Mouse (Mus musculus): Measurements from ENCODE around the gene Gm47996. TPM values are rescaled to one million over a fixed set of nuclear protein-coding genes. Genes with fewer than 3 reads are reported as not detected.
"Not testable (repeated sequence)": the region's sequence is repeated elsewhere in the genome, so short reads cannot be mapped to it uniquely, and the experiment has no call there.

The Gm47996 gene
- polyA plus RNA-seq, 1 experiment from 2014 or later = not detected

DNA sequence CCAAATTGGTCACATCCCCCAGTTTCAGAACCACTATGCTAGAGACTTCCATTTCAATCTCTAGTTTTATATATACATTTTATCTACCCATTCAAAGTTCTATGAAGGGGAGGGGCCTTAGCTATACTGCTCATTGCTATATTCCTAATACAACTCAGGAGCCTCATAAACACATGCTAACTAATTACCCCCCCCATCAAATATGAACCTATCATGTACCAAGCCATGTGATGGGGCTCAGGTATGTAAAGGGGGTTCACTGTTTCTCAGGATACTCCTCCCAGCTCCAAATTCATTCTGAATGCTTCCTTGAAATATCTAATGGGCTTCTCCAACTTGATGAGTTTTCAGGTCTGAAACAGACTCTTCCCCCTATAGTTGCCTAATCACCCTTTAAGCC lies 9.3 kb upstream of the Gm47996 start:
- H3K36me3 ChIP-seq (ENCODE audit: control insufficient read depth, insufficient read depth, low read length); H3K9me3 ChIP-seq (ENCODE audit: control insufficient read depth, low read length); H3K9ac ChIP-seq (replicated peaks; ENCODE audit: low read depth, low read length); H3K4me3 ChIP-seq (ENCODE audit: low read depth, low read length); ATAC-seq (ENCODE audit: low read depth); H3K27me3 ChIP-seq (ENCODE audit: control insufficient read depth, insufficient read depth, low read length); H3K27ac ChIP-seq (ENCODE audit: low read depth, low read length); H3K4me1 ChIP-seq (ENCODE audit: control insufficient read depth, insufficient read depth, low read length); H3K4me2 ChIP-seq (ENCODE audit: low read depth, low read length): not testable (repeated sequence)

DNA sequence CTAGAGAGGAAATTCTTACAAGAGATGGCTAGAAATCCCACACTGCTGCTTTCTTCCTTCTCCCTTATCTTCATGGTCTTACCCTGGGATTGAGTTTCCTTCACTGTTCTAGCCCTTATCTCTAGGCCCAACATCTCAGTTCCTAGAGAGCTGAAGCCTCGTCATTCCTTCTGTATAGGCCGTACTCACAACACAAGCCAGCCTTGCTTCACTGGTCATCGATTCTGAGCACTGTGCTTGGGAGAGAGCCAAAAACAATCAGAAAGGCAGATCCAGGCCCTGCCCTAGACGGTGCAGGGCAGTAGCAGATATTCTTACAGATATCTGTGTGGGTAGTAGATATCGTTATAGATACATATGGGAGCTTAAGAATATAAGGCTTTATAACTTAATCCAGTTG lies 7.2 kb upstream of the Gm47996 start:
- not testable (repeated sequence) for H3K9me3 ChIP-seq (ENCODE audit: control insufficient read depth, low read length); H3K4me3 ChIP-seq (ENCODE audit: low read depth, low read length); H3K4me2 ChIP-seq (ENCODE audit: low read depth, low read length); H3K27ac ChIP-seq (ENCODE audit: low read depth, low read length); ATAC-seq (ENCODE audit: low read depth); H3K4me1 ChIP-seq (ENCODE audit: control insufficient read depth, insufficient read depth, low read length); H3K27me3 ChIP-seq (ENCODE audit: control insufficient read depth, insufficient read depth, low read length); H3K36me3 ChIP-seq (ENCODE audit: control insufficient read depth, insufficient read depth, low read length); H3K9ac ChIP-seq (replicated peaks; ENCODE audit: low read depth, low read length)
- WGBS = 75% methylated on average over 3 of the region's 5 CpGs

DNA sequence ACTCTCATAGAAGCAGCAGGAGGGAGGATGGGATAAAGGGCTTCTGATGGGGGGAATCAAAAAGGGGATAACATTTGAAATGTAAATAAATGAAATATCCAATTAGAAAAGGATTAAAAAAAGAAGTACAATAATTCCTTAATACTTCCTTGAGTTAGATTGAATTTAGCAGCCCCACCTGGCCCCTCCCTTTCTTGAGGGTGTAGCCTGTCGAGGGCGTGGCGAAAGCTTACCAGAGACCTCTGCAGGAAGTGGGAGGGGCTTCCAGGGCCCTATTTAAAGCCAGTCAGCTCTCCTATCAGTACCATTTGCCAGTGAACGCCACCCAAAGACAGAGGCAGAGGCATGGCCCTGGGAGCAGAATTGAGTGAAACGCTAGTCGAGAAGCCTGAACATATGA lies 6.1 kb upstream of the Gm47996 start, which contains the start of gene 3110040M04Rik:
Gene 3110040M04Rik (plus strand): TSS at position 304 of the 400 bp plus-strand sequence.
- no CpG with 5 or more reads among the region's 6 CpGs for WGBS
- not testable (repeated sequence) for H3K4me3 ChIP-seq (ENCODE audit: low read depth, low read length); H3K9me3 ChIP-seq (ENCODE audit: control insufficient read depth, low read length); H3K36me3 ChIP-seq (ENCODE audit: control insufficient read depth, insufficient read depth, low read length); H3K27me3 ChIP-seq (ENCODE audit: control insufficient read depth, insufficient read depth, low read length); H3K4me2 ChIP-seq (ENCODE audit: low read depth, low read length); H3K27ac ChIP-seq (ENCODE audit: low read depth, low read length); H3K4me1 ChIP-seq (ENCODE audit: control insufficient read depth, insufficient read depth, low read length); ATAC-seq (ENCODE audit: low read depth); H3K9ac ChIP-seq (replicated peaks; ENCODE audit: low read depth, low read length)

DNA sequence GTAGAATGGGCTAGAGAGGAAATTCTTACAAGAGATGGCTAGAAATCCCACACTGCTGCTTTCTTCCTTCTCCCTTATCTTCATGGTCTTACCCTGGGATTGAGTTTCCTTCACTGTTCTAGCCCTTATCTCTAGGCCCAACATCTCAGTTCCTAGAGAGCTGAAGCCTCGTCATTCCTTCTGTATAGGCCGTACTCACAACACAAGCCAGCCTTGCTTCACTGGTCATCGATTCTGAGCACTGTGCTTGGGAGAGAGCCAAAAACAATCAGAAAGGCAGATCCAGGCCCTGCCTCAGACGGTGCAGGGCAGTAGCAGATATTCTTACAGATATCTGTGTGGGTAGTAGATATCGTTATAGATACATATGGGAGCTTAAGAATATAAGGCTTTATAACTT lies 1.4 kb upstream of the Gm47996 start:
- ATAC-seq (ENCODE audit: low read depth) = peak; percentile 68; the same call in 1 of the 2 replicates
- not testable (repeated sequence) for H3K4me2 ChIP-seq (ENCODE audit: low read depth, low read length); H3K36me3 ChIP-seq (ENCODE audit: control insufficient read depth, insufficient read depth, low read length); H3K9me3 ChIP-seq (ENCODE audit: control insufficient read depth, low read length); H3K27me3 ChIP-seq (ENCODE audit: control insufficient read depth, insufficient read depth, low read length); H3K4me1 ChIP-seq (ENCODE audit: control insufficient read depth, insufficient read depth, low read length); H3K9ac ChIP-seq (replicated peaks; ENCODE audit: low read depth, low read length); H3K4me3 ChIP-seq (ENCODE audit: low read depth, low read length); H3K27ac ChIP-seq (ENCODE audit: low read depth, low read length)
- 64% methylated on average over 3 of the region's 5 CpGs for WGBS

- H3K9me3 ChIP-seq (ENCODE audit: control insufficient read depth, low read length); H3K4me1 ChIP-seq (ENCODE audit: control insufficient read depth, insufficient read depth, low read length): not testable (repeated sequence)
Measured at GRCm38 (mm10) chr1:151208944-151209343, 987 bp upstream of the Gm47996 start.

DNA sequence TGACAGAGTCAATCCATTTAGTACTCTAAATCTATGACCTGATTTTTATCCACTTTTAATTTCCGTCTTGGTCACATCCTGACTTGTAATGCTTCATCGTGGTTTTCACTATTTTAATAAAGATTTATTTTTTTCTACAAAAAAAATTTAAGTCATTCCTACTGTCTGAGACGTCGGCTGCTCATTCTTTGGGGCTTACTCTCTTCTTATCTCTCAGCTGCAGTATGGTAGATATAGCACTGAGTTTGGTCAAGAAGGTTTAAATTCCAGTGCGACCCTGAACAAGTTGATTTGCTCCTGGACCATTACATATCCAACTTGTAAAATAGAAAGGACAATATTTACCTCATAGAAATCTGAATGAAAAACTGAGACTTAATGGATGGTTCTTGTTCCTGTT lies 1.7 kb downstream of the Gm47996 start:
- H3K27me3 ChIP-seq (ENCODE audit: control insufficient read depth, insufficient read depth, low read length); H3K36me3 ChIP-seq (ENCODE audit: control insufficient read depth, insufficient read depth, low read length); H3K4me1 ChIP-seq (ENCODE audit: control insufficient read depth, insufficient read depth, low read length); H3K27ac ChIP-seq (ENCODE audit: low read depth, low read length); H3K9ac ChIP-seq (replicated peaks; ENCODE audit: low read depth, low read length); H3K9me3 ChIP-seq (ENCODE audit: control insufficient read depth, low read length); H3K4me2 ChIP-seq (ENCODE audit: low read depth, low read length); ATAC-seq (ENCODE audit: low read depth); H3K4me3 ChIP-seq (ENCODE audit: low read depth, low read length): not testable (repeated sequence)
- WGBS = 90% methylated on average over 5 of the region's 5 CpGs

More at GRCm38 (mm10) chr1:151208944-151209343, 987 bp upstream of the Gm47996 start:
- not testable (repeated sequence) for H3K27me3 ChIP-seq (ENCODE audit: control insufficient read depth, insufficient read depth, low read length); H3K4me2 ChIP-seq (ENCODE audit: low read depth, low read length); H3K27ac ChIP-seq (ENCODE audit: low read depth, low read length); H3K4me3 ChIP-seq (ENCODE audit: low read depth, low read length); H3K36me3 ChIP-seq (ENCODE audit: control insufficient read depth, insufficient read depth, low read length); ATAC-seq (ENCODE audit: low read depth); H3K9ac ChIP-seq (replicated peaks; ENCODE audit: low read depth, low read length)

DNA sequence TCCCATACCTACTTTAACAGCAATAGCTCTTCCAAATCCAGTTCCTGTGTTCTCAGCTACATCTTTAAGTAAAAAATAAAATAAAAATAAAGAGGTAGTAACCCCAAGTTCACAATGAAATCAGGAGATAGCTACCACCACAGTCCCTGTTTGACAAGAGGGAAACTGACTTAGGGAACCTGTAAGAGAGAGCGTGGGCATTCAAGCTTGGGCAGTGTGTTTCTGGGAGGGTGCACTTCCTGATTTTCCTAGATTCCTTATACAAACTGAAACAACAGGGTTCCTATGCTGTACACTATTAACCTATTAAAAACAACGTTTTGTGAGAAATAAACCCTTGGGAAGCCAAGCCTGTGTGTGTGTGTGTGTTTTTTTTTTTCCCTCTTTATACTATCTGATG lies 4.9 kb downstream of the Gm47996 start:
- Histone ChIP-seq H3K9me3 (ENCODE audit: control insufficient read depth, low read length) (no peaks in the 10 kb centered on the region), H3K36me3 (ENCODE audit: control insufficient read depth, insufficient read depth, low read length) (no peaks in the 10 kb centered on the region), H3K27me3 (ENCODE audit: control insufficient read depth, insufficient read depth, low read length) (no peaks in the 10 kb centered on the region), H3K27ac (ENCODE audit: low read depth, low read length) (no peak overlapping the region), H3K9ac (replicated peaks; ENCODE audit: low read depth, low read length) (no peak overlapping the region), H3K4me3 (ENCODE audit: low read depth, low read length) (no peak overlapping the region), H3K4me1 (ENCODE audit: control insufficient read depth, insufficient read depth, low read length) (no peaks in the 10 kb centered on the region), H3K4me2 (ENCODE audit: low read depth, low read length) (no peak overlapping the region)
- no peak for ATAC-seq (ENCODE audit: low read depth)
- 85% methylated on average over 2 of the region's 2 CpGs for WGBS

GRCm38 (mm10) chr1:151215985-151216384 lies 6.1 kb downstream of the Gm47996 start:
- H3K36me3 ChIP-seq (ENCODE audit: control insufficient read depth, insufficient read depth, low read length) = no peaks in the 10 kb centered on the region
- no peak for ATAC-seq (ENCODE audit: low read depth)
- 48% methylated on average over 1 of the region's 1 CpGs for WGBS

DNA sequence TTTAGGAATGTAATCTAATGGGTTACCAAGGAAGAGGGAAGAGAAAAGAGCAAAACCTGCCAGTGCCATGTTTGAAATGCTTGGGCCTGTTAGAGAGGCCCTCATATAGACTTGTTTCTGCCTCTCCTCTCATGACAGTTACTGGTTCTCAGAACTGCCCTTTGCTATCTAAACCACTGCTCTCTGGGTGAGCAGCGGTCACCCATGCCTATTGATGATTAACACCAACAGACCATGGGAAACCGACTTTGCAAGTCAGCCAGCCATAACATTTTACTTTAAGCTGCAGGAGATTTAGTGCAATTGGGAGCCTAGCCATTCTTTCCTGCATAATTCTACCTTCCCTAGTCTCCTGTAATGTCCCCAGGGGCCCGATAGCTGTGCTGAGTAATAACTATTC lies 6.5 kb downstream of the Gm47996 start:
- Histone ChIP-seq H3K4me3 (ENCODE audit: low read depth, low read length) (no peak overlapping the region), H3K9me3 (ENCODE audit: control insufficient read depth, low read length) (no peaks in the 10 kb centered on the region), H3K9ac (replicated peaks; ENCODE audit: low read depth, low read length) (no peak overlapping the region), H3K27ac (ENCODE audit: low read depth, low read length) (no peak overlapping the region), H3K4me1 (ENCODE audit: control insufficient read depth, insufficient read depth, low read length) (no peaks in the 10 kb centered on the region), H3K4me2 (ENCODE audit: low read depth, low read length) (no peak overlapping the region), H3K27me3 (ENCODE audit: control insufficient read depth, insufficient read depth, low read length) (no peaks in the 10 kb centered on the region), H3K36me3 (ENCODE audit: control insufficient read depth, insufficient read depth, low read length) (no peaks in the 10 kb centered on the region)
- ATAC-seq (ENCODE audit: low read depth) = no peak
- WGBS = 61% methylated on average over 3 of the region's 3 CpGs

More at GRCm38 (mm10) chr1:151215985-151216384, 6.1 kb downstream of the Gm47996 start:
- H3K4me2 ChIP-seq (ENCODE audit: low read depth, low read length) = no peak overlapping the region
- no peak overlapping the region for H3K27ac ChIP-seq (ENCODE audit: low read depth, low read length)
- H3K27me3 ChIP-seq (ENCODE audit: control insufficient read depth, insufficient read depth, low read length) = no peaks in the 10 kb centered on the region
- H3K4me1 ChIP-seq (ENCODE audit: control insufficient read depth, insufficient read depth, low read length) = no peaks in the 10 kb centered on the region
- no peaks in the 10 kb centered on the region for H3K9me3 ChIP-seq (ENCODE audit: control insufficient read depth, low read length)
- no peak overlapping the region for H3K9ac ChIP-seq (replicated peaks; ENCODE audit: low read depth, low read length)
- H3K4me3 ChIP-seq (ENCODE audit: low read depth, low read length) = no peak overlapping the region

GRCm38 (mm10) chr1:151219045-151219444 lies 9.1 kb downstream of the Gm47996 start:
- H3K36me3 ChIP-seq (ENCODE audit: control insufficient read depth, insufficient read depth, low read length) = no peaks in the 10 kb centered on the region
- 90% methylated on average over 5 of the region's 5 CpGs for WGBS
- H3K27me3 ChIP-seq (ENCODE audit: control insufficient read depth, insufficient read depth, low read length) = no peaks in the 10 kb centered on the region
- no peak overlapping the region for H3K4me2 ChIP-seq (ENCODE audit: low read depth, low read length)
- H3K27ac ChIP-seq (ENCODE audit: low read depth, low read length) = no peak overlapping the region
- H3K4me1 ChIP-seq (ENCODE audit: control insufficient read depth, insufficient read depth, low read length) = no peaks in the 10 kb centered on the region
- H3K9me3 ChIP-seq (ENCODE audit: control insufficient read depth, low read length) = no peaks in the 10 kb centered on the region
- no peak for ATAC-seq (ENCODE audit: low read depth)
- no peak overlapping the region for H3K4me3 ChIP-seq (ENCODE audit: low read depth, low read length)
- no peak overlapping the region for H3K9ac ChIP-seq (replicated peaks; ENCODE audit: low read depth, low read length)

Measured in neural tube, embryonic 14.5 days (tissue).